Mouse (Mus musculus) CH12.LX (cell line): Measurements from ENCODE around the gene Cfap300.

ENCODE experiments used
- BHLHE40 ChIP-seq: IDR thresholded peaks from 2 replicates; pipeline ENCODE4 v1.6.1; 2011; ENCODE audit warnings: mild to moderate bottlenecking, low read depth, low read length, improper control_type of control experiment
- CTCF ChIP-seq, 2 experiments: IDR thresholded peaks in 1 of 2; conservative IDR thresholded peaks in 1 of 2; 2 replicates each; pipeline ENCODE4 v1.5.1; 2011 to 2012; ENCODE audit warnings: low read depth in 2 of 2, low read length in 2 of 2, improper control_type of control experiment in 1 of 2, inconsistent platforms in 1 of 2, mild to moderate bottlenecking in 1 of 2, moderate library complexity in 1 of 2
- EP300 ChIP-seq: IDR thresholded peaks from 2 replicates; pipeline ENCODE4 v1.6.1; 2011; ENCODE audit warnings: low read length, improper control_type of control experiment
- HCFC1 ChIP-seq: IDR thresholded peaks from 2 replicates; pipeline ENCODE4 v1.6.1; 2012; ENCODE audit warnings: low read depth, mild to moderate bottlenecking, inconsistent platforms, low read length, improper control_type of control experiment
- POLR2A ChIP-seq: IDR thresholded peaks from 2 replicates; pipeline ENCODE4 v1.6.1; 2011; ENCODE audit warnings: low read depth, mild to moderate bottlenecking, improper control_type of control experiment, low read length

- TF ChIP-seq CTCF (conservative IDR thresholded peaks at IDR 0.05 in 1 of 2, IDR thresholded peaks at IDR 0.05 in 1 of 2; ENCODE audit: low read depth in 2 of 2, low read length in 2 of 2) (no peak), POLR2A (no peak), BHLHE40 (no peak), EP300 (no peak), HCFC1 (no peak)
Observed at GRCm38 (mm10) chr9:8054831-8055230, 12.2 kb upstream of the Cfap300 start.
